ENCODE assay signal across 8 mouse cellular contexts in the genomic region with DNA sequence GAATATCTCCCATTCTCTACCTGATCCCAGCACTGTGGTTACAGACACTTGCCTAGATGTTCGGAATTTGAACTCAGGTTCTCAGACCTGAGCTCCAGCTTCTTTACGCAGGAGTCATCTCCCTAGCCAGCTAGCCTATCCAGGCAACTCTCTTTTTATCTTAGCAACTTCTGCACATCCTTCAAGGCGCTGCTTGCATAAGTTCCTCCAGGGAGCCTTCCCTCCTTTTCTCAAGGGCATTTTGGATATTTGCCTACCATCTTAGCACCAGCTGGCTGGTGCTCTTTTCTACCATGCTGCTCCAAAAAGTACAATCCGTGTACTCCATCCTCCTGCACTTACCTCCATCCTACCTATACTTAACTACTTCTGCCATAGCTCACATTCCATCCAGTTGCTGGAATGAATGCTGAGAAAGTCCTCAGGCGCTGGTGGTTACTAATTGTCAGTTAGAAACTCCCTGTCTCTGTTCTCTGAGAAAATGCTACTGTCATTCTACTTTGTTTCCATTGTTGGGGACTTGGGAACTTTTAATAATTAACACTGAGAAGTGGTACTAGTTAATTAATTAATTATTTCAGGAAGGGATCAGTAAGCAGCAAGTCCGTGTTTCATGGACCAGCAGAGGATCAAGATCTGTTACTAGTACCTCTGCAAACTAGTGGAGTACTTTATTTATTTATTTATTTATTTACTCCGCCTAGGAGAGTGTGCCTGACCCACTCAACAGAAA. TPM values are rescaled to one million over a fixed set of nuclear protein-coding genes. Genes with fewer than 3 reads are reported as not detected.
A peak's percentile ranks its signal among the peaks of the same experiment; 100 is the strongest.
DNase-seq lines count a peak whose midpoint lies in the region; ATAC-seq and TF ChIP-seq lines count a peak whose summit lies in the region.

No protein-coding gene starts in this region.

- peak; percentile 27; the same call in 1 of the 2 replicates for ATAC-seq in forebrain, embryonic 12.5 days (ENCODE audit: low FRiP score)

- WGBS in forebrain, embryonic 12.5 days = 43% methylated on average over 7 of the region's 7 CpGs

- no peak overlapping the region for H3K4me3 ChIP-seq in ES-Bruce4 (ENCODE audit: low read depth, low read length)
- H3K4me3 ChIP-seq in forebrain, embryonic 12.5 days (replicated peaks) = peak overlapping the region; percentile 84

- H3K36me3 ChIP-seq in ES-Bruce4 (ENCODE audit: control insufficient read depth, insufficient read depth, low read length, poor library complexity, severe bottlenecking) = no peaks in the 10 kb centered on the region
- H3K36me3 ChIP-seq in forebrain, embryonic 12.5 days (replicated peaks) = no peaks in the 10 kb centered on the region

- H3K9me3 ChIP-seq in ES-Bruce4 (replicated peaks; ENCODE audit: control insufficient read depth, insufficient read depth, low read length, poor library complexity, severe bottlenecking) = no peaks in the 10 kb centered on the region
- no peaks in the 10 kb centered on the region for H3K9me3 ChIP-seq in forebrain, embryonic 12.5 days

- H3K4me2 ChIP-seq in forebrain, embryonic 12.5 days = peak overlapping the region; percentile 74

- peak; percentile 61 for DNase-seq in 3T3-L1 (ENCODE audit: low read depth, low spot score)
- peak; percentile 28 to 46 for DNase-seq in kidney, postnatal 36 days
- peak; percentile 29 for DNase-seq in retina, embryonic 14.5 days (ENCODE audit: low spot score)
- no peak for DNase-seq in cerebellum, adult 9-11 months
- no peak for DNase-seq in left cerebral cortex, postnatal 25 days (ENCODE audit: low spot score in 2 of 2)
- no peak for DNase-seq in cerebellum, postnatal 4 days (ENCODE audit: low spot score in 2 of 2)

- TF ChIP-seq CTCF in ES-Bruce4 (IDR thresholded peaks at IDR 0.05; ENCODE audit: low read depth, low read length) = no peak

- H3K27me3 ChIP-seq in ES-Bruce4 (ENCODE audit: control insufficient read depth, insufficient read depth, low read length, poor library complexity, severe bottlenecking) = no peaks in the 10 kb centered on the region
- H3K27me3 ChIP-seq in forebrain, embryonic 12.5 days = no peaks in the 10 kb centered on the region

- intact Hi-C loops in left cerebral cortex, postnatal 25 days (cut with DNase I) = loop anchor here (5.0 kb wide), 2 partner anchors 77 to 102 kb away; no protein-coding TSS in a partner anchor

- peak overlapping the region; percentile 33; the same call in 1 of the 2 replicates for H3K27ac ChIP-seq in ES-Bruce4 (ENCODE audit: insufficient read depth, low read length)
- no peak overlapping the region for H3K27ac ChIP-seq in forebrain, embryonic 12.5 days

- no peaks in the 10 kb centered on the region for H3K4me1 ChIP-seq in ES-Bruce4 (ENCODE audit: control insufficient read depth, insufficient read depth, low read length)
- peaks cover 34% of the 10 kb centered on the region for H3K4me1 ChIP-seq in forebrain, embryonic 12.5 days

- TF ChIP-seq EP300 in ES-Bruce4 (IDR thresholded peaks at IDR 0.05; ENCODE audit: insufficient read depth, low read depth, low read length) = no peak

- peak overlapping the region; percentile 98 for H3K9ac ChIP-seq in ES-Bruce4 (ENCODE audit: low read depth, poor library complexity, severe bottlenecking)
- H3K9ac ChIP-seq in forebrain, embryonic 12.5 days = peak overlapping the region; percentile 94; the same call in 1 of the 2 replicates

- no peak for TF ChIP-seq POLR2A in ES-Bruce4 (IDR thresholded peaks at IDR 0.05; ENCODE audit: insufficient read depth, low read length)

RNA-seq across cellular contexts. Expression of a gene that starts 27.3 kb away (rescaled TPM):
- polyA plus RNA-seq in ES-Bruce4 (2011; ENCODE audit: insufficient read depth, insufficient read length, low read depth, missing spikeins) = 26.6 and 28.2 TPM in 2 replicates
- polyA plus RNA-seq in forebrain, embryonic 12.5 days (2016; fragmentation: Nextera tagmentation; extraction: Ambion mirVana) = 37.3 and 39.9 TPM in 2 replicates
- total RNA-seq in left cerebral cortex, postnatal 25 days (2021) = 100 to 1,000 TPM; 135 to 150 TPM

Comparison
In these comparisons a context has a peak if more than half of its experiments do, and no peak if none do; other contexts are left out.
1. DNase-seq: peak in 3T3-L1 (single experiment), kidney, postnatal 36 days (2 of 2) and retina, embryonic 14.5 days (single experiment); none in cerebellum, adult 9-11 months (single experiment), left cerebral cortex, postnatal 25 days (0 of 2) and cerebellum, postnatal 4 days (0 of 2).